Mouse (Mus musculus) spleen, adult 18-20 months (tissue): ENCODE measurements around the gene Gm49398.

Experiments
- DNase-seq, 2 experiments: peaks; one replicate each; pipeline ENCODE4 v3.0.0; 2022; ENCODE audit warnings: mixed read lengths in 2 of 2

Gene Gm49398

DNA sequence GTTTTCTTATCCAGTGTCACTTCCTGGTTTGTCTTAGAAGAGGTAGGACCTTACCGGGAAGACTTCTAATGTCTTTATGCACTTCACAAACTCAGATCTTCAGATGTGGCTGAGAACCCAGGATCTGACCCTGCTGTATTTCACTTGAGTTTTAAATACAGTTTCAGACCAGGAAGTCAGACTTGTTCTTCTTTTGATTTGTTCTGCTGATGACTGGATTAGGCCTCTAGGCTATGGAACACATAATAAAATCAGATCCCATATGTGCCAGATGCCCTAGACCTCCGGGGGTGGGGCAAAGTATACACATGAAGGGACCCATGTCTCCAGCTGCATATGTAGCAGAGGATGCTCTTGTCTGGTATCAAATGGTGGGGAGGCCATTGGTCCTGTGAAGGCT is at the start of gene Gm49398:
TSS of gene Gm49398 (minus strand) at position 101 of the 400 bp plus-strand sequence.
- no peak for DNase-seq

DNA sequence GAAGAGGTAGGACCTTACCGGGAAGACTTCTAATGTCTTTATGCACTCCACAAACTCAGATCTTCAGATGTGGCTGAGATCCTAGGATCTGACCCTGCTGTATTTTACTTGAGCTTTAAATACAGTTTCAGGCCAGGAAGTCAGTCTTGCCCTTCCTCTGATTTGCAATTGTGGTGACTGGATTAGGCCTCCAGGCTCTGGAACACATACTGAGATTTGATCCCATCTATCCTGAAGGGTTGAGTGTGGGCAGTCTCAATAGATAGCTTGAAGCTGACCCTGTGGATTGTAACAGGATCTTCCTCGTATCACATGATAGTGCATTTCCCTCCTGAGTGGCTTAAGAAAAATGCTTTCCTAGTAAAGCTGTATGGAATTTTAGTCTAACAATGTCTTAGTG is 33.4 kb downstream of the Gm49398 start, which contains the start of gene Cts8:
TSS of gene Cts8 (minus strand) at position 101 of the 400 bp plus-strand sequence.
- DNase-seq: no peak

DNA sequence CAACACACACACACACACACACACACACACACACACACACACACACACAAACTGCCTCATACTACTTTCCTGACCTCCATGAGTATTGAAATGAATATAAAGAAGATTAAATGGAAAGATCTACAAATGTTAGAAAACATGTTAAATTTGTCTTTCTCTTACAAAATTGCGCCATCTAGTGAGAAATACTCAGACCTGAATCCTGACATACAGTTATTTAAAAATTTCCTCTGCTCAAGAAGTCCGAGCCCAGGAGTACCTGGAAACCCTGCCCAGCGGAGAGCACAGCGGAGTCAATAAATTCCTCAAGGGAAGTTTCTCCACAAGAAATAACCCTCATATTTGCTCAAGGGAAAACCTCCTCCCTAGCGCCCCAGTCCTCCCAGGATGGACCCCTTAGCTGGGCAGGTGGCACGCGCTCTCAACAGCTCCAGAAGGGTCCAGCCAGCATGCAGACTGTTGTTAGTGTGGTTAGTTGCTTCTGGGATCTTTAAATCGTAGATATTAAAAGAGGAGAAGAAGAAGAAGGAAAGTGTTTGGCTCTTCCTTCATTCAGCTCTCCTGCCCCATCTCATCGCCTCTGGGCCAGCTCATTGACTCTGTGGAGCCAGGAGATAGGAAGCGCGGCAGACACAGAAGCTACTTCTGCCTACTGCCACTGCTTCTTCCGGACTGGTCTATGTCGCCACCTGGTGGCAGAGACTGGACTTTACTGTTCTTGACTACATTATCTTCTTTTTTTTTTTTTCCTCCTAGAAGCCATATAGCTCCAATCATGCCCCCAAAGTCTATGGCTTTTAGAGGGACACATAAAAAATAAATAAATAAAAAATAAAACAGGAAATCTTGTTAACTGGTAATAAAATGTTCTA is 47.3 kb downstream of the Gm49398 start:
- peak in 1 of 2 experiments; percentile 37 for DNase-seq

DNA sequence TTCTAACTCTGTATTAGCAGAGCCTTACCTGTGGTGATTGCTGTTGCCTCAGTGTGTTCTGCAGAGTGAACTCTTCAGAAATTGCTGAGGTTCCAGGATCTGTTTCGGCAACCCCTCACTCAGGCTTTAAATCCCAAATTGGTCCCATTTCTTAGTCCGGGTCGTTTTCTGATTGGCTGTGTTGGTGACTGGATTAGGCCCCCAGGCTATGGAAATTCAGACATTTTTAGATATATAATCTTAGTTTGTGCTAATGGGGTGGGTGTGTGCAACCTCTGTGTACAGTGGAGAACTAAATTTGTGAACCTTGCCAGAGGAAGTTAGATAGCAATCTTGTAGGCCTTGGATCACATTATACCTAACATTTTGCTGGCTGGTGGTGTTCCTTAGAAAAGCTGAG is 85.3 kb downstream of the Gm49398 start, which contains the start of gene Cts6:
TSS of gene Cts6 (minus strand) at position 101 of the 400 bp plus-strand sequence.
- DNase-seq: no peak
